Mouse (Mus musculus) forebrain, embryonic 11.5 days (tissue): ENCODE data around the gene 4930447C04Rik. TPM values are rescaled to one million over a fixed set of nuclear protein-coding genes. Genes with fewer than 3 reads are reported as not detected.

Experiments
- ATAC-seq: fragments of 200-750 bp; cut with Nextera tagmentation; replicated peaks from 2 replicates; pipeline ENCODE4 v1.8.0; 2017; ENCODE audit warnings: moderate TSS enrichment; ENCODE audit not compliant: low FRiP score
- DNase-seq: peaks from one replicate; pipeline ENCODE4 v3.0.0-alpha.2; 2017; ENCODE audit warnings: low spot score
- H3K27ac ChIP-seq: fragments of 300-500 bp; sonication (generic); 2 replicates; pipeline ENCODE4 v1.5.1; 2014; ENCODE audit warnings: low read depth, low read length
- H3K27me3 ChIP-seq: fragments of 300-500 bp; sonication (generic); 2 replicates; pipeline ENCODE4 v1.6.1; 2014; ENCODE audit warnings: mild to moderate bottlenecking, low read length, mixed read lengths; ENCODE audit not compliant: control insufficient read depth, insufficient read depth
- H3K36me3 ChIP-seq: fragments of 300-500 bp; sonication (generic); 2 replicates; pipeline ENCODE4 v1.6.1; 2014; ENCODE audit warnings: mild to moderate bottlenecking, low read length, moderate library complexity, mixed read lengths; ENCODE audit not compliant: control insufficient read depth, insufficient read depth
- H3K4me1 ChIP-seq: fragments of 300-500 bp; sonication (generic); replicated peaks from 2 replicates; pipeline ENCODE4 v1.6.1; 2014; ENCODE audit warnings: low read length, mixed read lengths; ENCODE audit not compliant: control insufficient read depth, insufficient read depth
- H3K4me2 ChIP-seq: fragments of 300-500 bp; sonication (generic); 2 replicates; pipeline ENCODE4 v1.6.1; 2014; ENCODE audit warnings: low read depth, mild to moderate bottlenecking, low read length, moderate library complexity, mixed read lengths; ENCODE audit not compliant: severe bottlenecking
- H3K4me3 ChIP-seq: fragments of 300-500 bp; sonication (generic); 2 replicates; pipeline ENCODE4 v1.5.1; 2014; ENCODE audit warnings: low read depth, low read length
- H3K9ac ChIP-seq: fragments of 300-500 bp; sonication (generic); 2 replicates; pipeline ENCODE4 v1.6.1; 2014; ENCODE audit warnings: low read length
- H3K9me3 ChIP-seq: fragments of 300-500 bp; sonication (generic); 2 replicates; pipeline ENCODE4 v1.6.1; 2016; ENCODE audit warnings: low read length, mixed read lengths; ENCODE audit not compliant: control insufficient read depth
- WGBS: fragments of 180-500 bp; shearing (Covaris S2); extraction: QIAGEN DNeasy Blood & Tissue Kit; methylation state at CpG from one replicate; pipeline ENCODE4 v1.1.7; 2014; 5-methylcytosine and 5-hydroxymethylcytosine counted together
- polyA plus RNA-seq: library from polyadenylated mRNA; unstranded; fragments of >200 nt; fragmentation: Nextera tagmentation; extraction: Ambion mirVana; gene quantifications from 2 replicates; pipeline ENCODE4 v1.2.1, GENCODE M21; 2014

The 4930447C04Rik gene
- polyA plus RNA-seq = 2.1 and 2.9 TPM in 2 replicates

DNA sequence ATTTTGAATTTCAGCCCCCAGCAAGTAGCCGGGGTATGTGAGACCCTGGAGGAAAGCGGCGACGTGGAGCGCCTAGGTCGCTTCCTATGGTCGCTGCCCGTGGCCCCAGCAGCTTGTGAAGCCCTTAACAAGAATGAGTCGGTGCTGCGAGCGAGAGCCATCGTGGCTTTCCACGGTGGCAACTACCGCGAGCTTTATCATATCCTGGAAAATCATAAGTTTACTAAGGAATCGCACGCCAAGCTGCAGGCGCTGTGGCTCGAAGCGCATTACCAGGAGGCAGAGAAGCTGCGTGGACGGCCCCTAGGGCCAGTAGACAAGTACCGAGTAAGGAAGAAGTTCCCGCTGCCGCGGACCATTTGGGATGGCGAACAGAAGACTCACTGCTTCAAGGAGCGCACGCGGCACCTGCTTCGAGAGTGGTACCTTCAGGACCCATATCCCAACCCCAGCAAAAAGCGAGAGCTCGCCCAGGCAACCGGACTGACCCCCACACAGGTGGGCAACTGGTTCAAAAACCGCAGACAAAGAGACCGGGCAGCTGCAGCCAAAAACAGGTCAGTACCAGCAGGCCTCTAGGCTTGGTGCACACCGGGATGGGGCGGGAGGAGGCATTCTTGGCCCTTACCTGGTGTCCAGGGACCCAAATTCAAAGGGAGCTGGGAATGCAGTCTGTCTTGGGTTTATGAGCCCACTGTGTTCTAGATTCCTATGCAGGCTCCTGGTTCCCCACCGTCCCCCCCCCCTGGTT is at the start of gene 4930447C04Rik:
Gene 4930447C04Rik, minus strand, starts transcription at position 704 of the 751 bp plus-strand sequence.
- Histone ChIP-seq H3K27me3 (peaks cover 83% of the 10 kb centered on the region), H3K9me3 (no peaks in the 10 kb centered on the region), H3K36me3 (no peaks in the 10 kb centered on the region), H3K9ac (no peak within 1 kb of the TSS), H3K27ac (no peak within 1 kb of the TSS), H3K4me1 (peaks cover 8% of the 10 kb centered on the region; the same call in 1 of the 2 replicates), H3K4me2 (peak within 1 kb of the TSS; percentile 37), H3K4me3 (peak within 1 kb of the TSS; percentile 14; the same call in 1 of the 2 replicates)
- 1% methylated on average over 39 of the region's 39 CpGs for WGBS
- ATAC-seq (no peak; the same call in 1 of the 2 replicates), DNase-seq (peak; percentile 61)

- ATAC-seq = no peak
- DNase-seq = no peak
- no peak overlapping the region for H3K4me3 ChIP-seq
- H3K27me3 ChIP-seq = no peaks in the 10 kb centered on the region
- no peaks in the 10 kb centered on the region for H3K9me3 ChIP-seq
- H3K36me3 ChIP-seq = no peaks in the 10 kb centered on the region
- no peak overlapping the region for H3K9ac ChIP-seq
- H3K4me2 ChIP-seq = no peak overlapping the region
- H3K4me1 ChIP-seq = no peaks in the 10 kb centered on the region
- 90% methylated on average over 8 of the region's 8 CpGs for WGBS
- H3K27ac ChIP-seq = no peak overlapping the region
Observed at GRCm38 (mm10) chr12:72983071-72983857, 42.7 kb upstream of the 4930447C04Rik start.

GRCm38 (mm10) chr12:72982616-72983015 is 42.0 kb upstream of the 4930447C04Rik start:
- no peak overlapping the region for H3K4me2 ChIP-seq
- ATAC-seq (no peak), DNase-seq (no peak)
- H3K4me3 ChIP-seq = no peak overlapping the region
- 82% methylated on average over 10 of the region's 10 CpGs for WGBS
- no peaks in the 10 kb centered on the region for H3K9me3 ChIP-seq
- no peak overlapping the region for H3K9ac ChIP-seq
- no peaks in the 10 kb centered on the region for H3K27me3 ChIP-seq
- no peak overlapping the region for H3K27ac ChIP-seq
- no peaks in the 10 kb centered on the region for H3K4me1 ChIP-seq
- H3K36me3 ChIP-seq = no peaks in the 10 kb centered on the region

DNA sequence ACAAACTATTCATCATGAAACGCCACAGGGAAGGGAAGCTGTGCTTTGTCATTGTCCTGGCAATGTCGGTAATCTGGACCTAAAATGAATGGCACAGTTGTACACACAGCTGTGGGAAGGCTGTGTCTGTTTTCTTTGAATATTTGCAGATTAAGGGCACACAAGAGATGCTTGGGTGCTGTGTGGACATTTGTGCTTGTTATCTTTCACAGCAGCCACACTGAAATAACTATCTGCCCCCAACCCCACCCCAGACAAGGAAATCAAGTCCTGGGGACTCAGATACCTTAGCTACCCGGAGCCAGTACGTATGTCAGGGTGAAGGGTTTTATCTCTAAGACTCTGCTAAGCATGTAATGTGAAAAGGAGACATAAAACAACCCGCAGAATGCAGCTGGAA is 38.7 kb upstream of the 4930447C04Rik start:
- H3K4me3 ChIP-seq = no peak overlapping the region
- H3K36me3 ChIP-seq = no peaks in the 10 kb centered on the region
- H3K4me1 ChIP-seq = 0 out of 2 replicates have a peak, but pooled peaks cover 3% of the 10 kb centered on the region
- no peak overlapping the region for H3K4me2 ChIP-seq
- H3K9me3 ChIP-seq = no peaks in the 10 kb centered on the region
- DNase-seq (no peak), ATAC-seq (no peak)
- no peak overlapping the region for H3K9ac ChIP-seq
- H3K27me3 ChIP-seq = peaks cover 12% of the 10 kb centered on the region; the same call in 1 of the 2 replicates
- 75% methylated on average over 5 of the region's 5 CpGs for WGBS
- no peak overlapping the region for H3K27ac ChIP-seq

GRCm38 (mm10) chr12:72977851-72978250 is 37.3 kb upstream of the 4930447C04Rik start:
- peaks cover 19% of the 10 kb centered on the region for H3K27me3 ChIP-seq
- 0 out of 2 replicates have a peak, but pooled peaks cover 3% of the 10 kb centered on the region for H3K4me1 ChIP-seq
- H3K4me2 ChIP-seq = no peak overlapping the region
- H3K27ac ChIP-seq = no peak overlapping the region
- no peak overlapping the region for H3K9ac ChIP-seq
- no peak overlapping the region for H3K4me3 ChIP-seq
- DNase-seq (no peak), ATAC-seq (no peak)
- 83% methylated on average over 3 of the region's 3 CpGs for WGBS
- no peaks in the 10 kb centered on the region for H3K36me3 ChIP-seq
- H3K9me3 ChIP-seq = no peaks in the 10 kb centered on the region

- 2% methylated on average over 12 of the region's 12 CpGs for WGBS
- Histone ChIP-seq H3K4me1 (0 out of 2 replicates have a peak, but pooled peaks cover 3% of the 10 kb centered on the region), H3K27ac (no peak overlapping the region), H3K4me2 (peak overlapping the region; percentile 36; the same call in 1 of the 2 replicates), H3K27me3 (peaks cover 26% of the 10 kb centered on the region), H3K9ac (no peak overlapping the region), H3K9me3 (no peaks in the 10 kb centered on the region), H3K36me3 (no peaks in the 10 kb centered on the region), H3K4me3 (peak overlapping the region; percentile 14; the same call in 1 of the 2 replicates)
- 0 out of 2 replicates have a peak, but pooled peaks have one; percentile 44 for ATAC-seq
- DNase-seq = peak; percentile 83
Observed at GRCm38 (mm10) chr12:72976718-72977117, 36.1 kb upstream of the 4930447C04Rik start.

DNA sequence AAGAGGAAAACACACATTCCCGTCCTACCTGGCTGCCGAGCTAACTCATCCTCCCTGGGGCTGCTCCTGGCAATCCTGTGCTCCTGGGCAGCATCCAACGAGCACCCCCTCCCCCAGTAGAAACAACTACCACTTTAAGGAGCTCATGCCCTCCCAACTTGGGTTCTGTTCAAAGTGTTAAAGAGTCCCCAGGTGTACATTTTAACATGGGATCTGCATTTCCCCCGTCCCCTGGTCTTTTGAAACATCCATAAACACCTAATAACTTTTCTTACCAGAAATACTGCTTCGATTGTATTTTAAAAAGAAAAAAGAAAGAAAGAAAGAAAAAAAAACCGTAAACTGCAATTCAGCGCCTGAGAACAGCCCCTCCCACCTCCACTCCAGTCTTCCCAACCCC is 35.6 kb upstream of the 4930447C04Rik start:
- 4% methylated on average over 7 of the region's 7 CpGs for WGBS
- peaks cover 30% of the 10 kb centered on the region for H3K27me3 ChIP-seq

DNA sequence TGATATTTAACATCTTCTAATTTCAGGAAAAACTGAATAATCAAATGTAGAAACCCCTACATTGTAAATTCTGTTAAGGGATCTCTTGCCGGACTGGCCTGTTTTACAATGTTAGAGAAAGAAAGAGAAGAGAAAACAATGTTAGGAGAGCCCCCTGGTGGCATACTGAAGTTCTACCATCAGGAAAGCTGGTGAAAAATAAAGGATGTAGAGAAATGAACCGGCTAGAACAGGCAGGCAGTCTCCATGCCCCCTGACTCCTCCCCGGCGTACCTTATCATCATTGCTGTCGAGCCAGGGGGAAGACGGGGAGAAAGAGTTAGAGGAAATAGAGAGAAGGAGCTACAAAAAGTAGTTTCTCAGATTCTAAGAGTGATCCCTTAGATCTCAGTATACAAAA is 32.6 kb upstream of the 4930447C04Rik start:
- Histone ChIP-seq H3K9ac (no peak overlapping the region), H3K4me2 (no peak overlapping the region), H3K4me3 (no peak overlapping the region), H3K27me3 (peaks cover 32% of the 10 kb centered on the region), H3K9me3 (no peaks in the 10 kb centered on the region), H3K27ac (no peak overlapping the region), H3K36me3 (no peaks in the 10 kb centered on the region), H3K4me1 (0 out of 2 replicates have a peak, but pooled peaks cover 3% of the 10 kb centered on the region)
- 9% methylated on average over 6 of the region's 6 CpGs for WGBS
- ATAC-seq (no peak), DNase-seq (peak; percentile 56)

More for the DNA sequence above, 35.6 kb upstream of the 4930447C04Rik start:
- no peaks in the 10 kb centered on the region for H3K36me3 ChIP-seq
- H3K9me3 ChIP-seq = no peaks in the 10 kb centered on the region
- H3K4me3 ChIP-seq = peak overlapping the region; percentile 14; the same call in 1 of the 2 replicates
- no peak overlapping the region for H3K27ac ChIP-seq
- DNase-seq (no peak), ATAC-seq (no peak)
- H3K4me2 ChIP-seq = peak overlapping the region; percentile 36; the same call in 1 of the 2 replicates
- no peak overlapping the region for H3K9ac ChIP-seq
- 0 out of 2 replicates have a peak, but pooled peaks cover 3% of the 10 kb centered on the region for H3K4me1 ChIP-seq
